Mouse (Mus musculus) intestine, embryonic 14.5 days (tissue): ENCODE data around the gene Gna11. TPM values are rescaled to one million over a fixed set of nuclear protein-coding genes. Genes with fewer than 3 reads are reported as not detected.
A peak's percentile ranks its signal among the peaks of the same experiment; 100 is the strongest.

ENCODE experiments used
- ATAC-seq: fragments of 200-750 bp; cut with Nextera tagmentation; replicated peaks from 2 replicates; pipeline ENCODE4 v1.8.0; 2017; ENCODE audit warnings: low read depth, moderate number of reproducible peaks, moderate TSS enrichment, moderate library complexity; ENCODE audit not compliant: low FRiP score, low TSS enrichment
- DNase-seq: peaks from one replicate; pipeline ENCODE4 v3.0.0-alpha.2; 2018; ENCODE audit warnings: low spot score
- H3K27ac ChIP-seq: fragments of 300-500 bp; sonication (generic); 2 replicates; pipeline ENCODE4 v1.5.1; 2014; ENCODE audit warnings: low read depth, mild to moderate bottlenecking, control low read depth
- H3K27me3 ChIP-seq: fragments of 300-500 bp; sonication (generic); replicated peaks from 2 replicates; pipeline ENCODE4 v1.6.1; 2014; ENCODE audit warnings: low read length, control low read depth; ENCODE audit not compliant: control insufficient read depth, insufficient read depth
- H3K36me3 ChIP-seq: fragments of 300-500 bp; sonication (generic); 2 replicates; pipeline ENCODE4 v1.6.1; 2014; ENCODE audit warnings: low read length, control low read depth; ENCODE audit not compliant: control insufficient read depth, insufficient read depth
- H3K4me1 ChIP-seq: fragments of 300-500 bp; sonication (generic); replicated peaks from 2 replicates; pipeline ENCODE4 v1.6.1; 2014; ENCODE audit warnings: low read length, control low read depth, mixed read lengths; ENCODE audit not compliant: control insufficient read depth, insufficient read depth
- H3K4me2 ChIP-seq: fragments of 300-500 bp; sonication (generic); 2 replicates; pipeline ENCODE4 v1.6.1; 2014; ENCODE audit warnings: low read length
- H3K4me3 ChIP-seq: fragments of 300-500 bp; sonication (generic); 2 replicates; pipeline ENCODE4 v1.5.1; 2014; ENCODE audit warnings: low read depth, low read length, control low read depth, mixed read lengths
- H3K9ac ChIP-seq: fragments of 300-500 bp; sonication (generic); 2 replicates; pipeline ENCODE4 v1.6.1; 2014; ENCODE audit warnings: mild to moderate bottlenecking, low read length
- H3K9me3 ChIP-seq: fragments of 300-500 bp; sonication (generic); 2 replicates; pipeline ENCODE4 v1.6.1; 2016; ENCODE audit warnings: low read length, control low read depth; ENCODE audit not compliant: control insufficient read depth
- WGBS: fragments of 180-500 bp; shearing (Covaris S2); extraction: QIAGEN DNeasy Blood & Tissue Kit; methylation state at CpG from one replicate; pipeline ENCODE4 v1.1.7; 2014; 5-methylcytosine and 5-hydroxymethylcytosine counted together
- polyA plus RNA-seq: library from polyadenylated mRNA; unstranded; fragments of >200 nt; fragmentation: Nextera tagmentation; extraction: Ambion mirVana; gene quantifications from 2 replicates; pipeline ENCODE4 v1.2.1, GENCODE M21; 2014

Gna11 gene
- polyA plus RNA-seq, 1 experiment from 2014 or later = 171 TPM

GRCm38 (mm10) chr10:81551597-81552102 is 6.7 kb upstream of the Gna11 start:
- DNase-seq (peak; percentile 88), ATAC-seq (peak; percentile 85)
- H3K36me3 ChIP-seq = no peaks in the 10 kb centered on the region
- no peaks in the 10 kb centered on the region for H3K9me3 ChIP-seq
- H3K4me2 ChIP-seq = no peak overlapping the region
- H3K27me3 ChIP-seq = no peaks in the 10 kb centered on the region
- peak overlapping the region; percentile 29; the same call in 1 of the 2 replicates for H3K27ac ChIP-seq
- peaks cover 4% of the 10 kb centered on the region; the same call in 1 of the 2 replicates for H3K4me1 ChIP-seq
- no peak overlapping the region for H3K9ac ChIP-seq
- H3K4me3 ChIP-seq = no peak overlapping the region
- WGBS = 4% methylated on average over 12 of the region's 12 CpGs

- DNase-seq = peak; percentile 86
- Histone ChIP-seq H3K4me2 (no peak overlapping the region), H3K4me1 (peaks cover 9% of the 10 kb centered on the region), H3K36me3 (no peaks in the 10 kb centered on the region), H3K9me3 (no peaks in the 10 kb centered on the region), H3K27ac (no peak overlapping the region), H3K9ac (no peak overlapping the region), H3K27me3 (no peaks in the 10 kb centered on the region), H3K4me3 (no peak overlapping the region)
- WGBS = 14% methylated on average over 7 of the region's 7 CpGs
- ATAC-seq = no peak
Observed at GRCm38 (mm10) chr10:81550257-81550656, 5.3 kb upstream of the Gna11 start.

GRCm38 (mm10) chr10:81548944-81549343 is 4.0 kb upstream of the Gna11 start:
- Histone ChIP-seq H3K36me3 (no peaks in the 10 kb centered on the region), H3K27me3 (no peaks in the 10 kb centered on the region), H3K9ac (no peak overlapping the region), H3K4me2 (no peak overlapping the region), H3K9me3 (no peaks in the 10 kb centered on the region), H3K27ac (peak overlapping the region; percentile 48; the same call in 1 of the 2 replicates), H3K4me3 (no peak overlapping the region), H3K4me1 (peaks cover 14% of the 10 kb centered on the region)
- DNase-seq = no peak
- no peak for ATAC-seq
- 52% methylated on average over 5 of the region's 5 CpGs for WGBS

- no peak overlapping the region for H3K9ac ChIP-seq
- H3K9me3 ChIP-seq = no peaks in the 10 kb centered on the region
- no peaks in the 10 kb centered on the region for H3K27me3 ChIP-seq
- peak overlapping the region; percentile 13; the same call in 1 of the 2 replicates for H3K4me2 ChIP-seq
- no peak for DNase-seq
- H3K4me3 ChIP-seq = no peak overlapping the region
- WGBS = 83% methylated on average over 13 of the region's 13 CpGs
- H3K27ac ChIP-seq = peak overlapping the region; percentile 80
- H3K36me3 ChIP-seq = peaks cover 4% of the 10 kb centered on the region; the same call in 1 of the 2 replicates
- ATAC-seq = no peak
- peaks cover 34% of the 10 kb centered on the region for H3K4me1 ChIP-seq
Observed at GRCm38 (mm10) chr10:81546788-81547571, 2.0 kb upstream of the Gna11 start.

- 59% methylated on average over 5 of the region's 5 CpGs for WGBS
- Histone ChIP-seq H3K27me3 (no peaks in the 10 kb centered on the region), H3K27ac (peak overlapping the region; percentile 83), H3K36me3 (peaks cover 4% of the 10 kb centered on the region; the same call in 1 of the 2 replicates), H3K4me1 (peaks cover 39% of the 10 kb centered on the region), H3K4me2 (peak overlapping the region; percentile 46; the same call in 1 of the 2 replicates), H3K9ac (no peak overlapping the region), H3K9me3 (no peaks in the 10 kb centered on the region), H3K4me3 (no peak overlapping the region)
- DNase-seq = peak; percentile 76
- ATAC-seq = peak; percentile 33
Observed at GRCm38 (mm10) chr10:81546332-81546731, 1.3 kb upstream of the Gna11 start.

GRCm38 (mm10) chr10:81544296-81545160 is 462 bp downstream of the Gna11 start:
- no peaks in the 10 kb centered on the region for H3K27me3 ChIP-seq
- peak overlapping the region; percentile 70; the same call in 1 of the 2 replicates for H3K27ac ChIP-seq
- DNase-seq = no peak
- peaks cover 10% of the 10 kb centered on the region; the same call in 1 of the 2 replicates for H3K36me3 ChIP-seq
- under 1% methylated on average over 93 of the region's 93 CpGs for WGBS
- peak; percentile 41 for ATAC-seq
- H3K9ac ChIP-seq = peak overlapping the region; percentile 90
- H3K4me3 ChIP-seq = peak overlapping the region; percentile 91
- H3K4me1 ChIP-seq = peaks cover 39% of the 10 kb centered on the region
- no peaks in the 10 kb centered on the region for H3K9me3 ChIP-seq
- peak overlapping the region; percentile 95 for H3K4me2 ChIP-seq

GRCm38 (mm10) chr10:81543633-81544032 is 1.4 kb downstream of the Gna11 start:
- peak overlapping the region; percentile 90 for H3K9ac ChIP-seq
- H3K4me2 ChIP-seq = peak overlapping the region; percentile 95
- H3K4me1 ChIP-seq = peaks cover 36% of the 10 kb centered on the region
- H3K27me3 ChIP-seq = no peaks in the 10 kb centered on the region
- DNase-seq (no peak), ATAC-seq (no peak)
- peak overlapping the region; percentile 91 for H3K4me3 ChIP-seq
- peaks cover 16% of the 10 kb centered on the region for H3K36me3 ChIP-seq
- WGBS = 83% methylated on average over 1 of the region's 1 CpGs
- no peaks in the 10 kb centered on the region for H3K9me3 ChIP-seq
- H3K27ac ChIP-seq = no peak overlapping the region

GRCm38 (mm10) chr10:81542727-81543460 is 2.1 kb downstream of the Gna11 start:
- Histone ChIP-seq H3K9me3 (no peaks in the 10 kb centered on the region), H3K27me3 (no peaks in the 10 kb centered on the region), H3K4me2 (peak overlapping the region; percentile 95), H3K36me3 (peaks cover 20% of the 10 kb centered on the region), H3K4me3 (peak overlapping the region; percentile 91; the same call in 1 of the 2 replicates), H3K4me1 (peaks cover 36% of the 10 kb centered on the region), H3K27ac (no peak overlapping the region), H3K9ac (peak overlapping the region; percentile 90)
- no peak for ATAC-seq
- no peak for DNase-seq
- 64% methylated on average over 7 of the region's 7 CpGs for WGBS
